Mouse (Mus musculus) liver, postnatal 0 days (tissue): Measurements from ENCODE around the gene Capns1. TPM values are rescaled to one million over a fixed set of nuclear protein-coding genes. Genes with fewer than 3 reads are reported as not detected.
A peak's percentile ranks its signal among the peaks of the same experiment; 100 is the strongest.

Experiments
- ATAC-seq: fragments of 200-750 bp; cut with Nextera tagmentation; 2 replicates; pipeline ENCODE4 v1.8.0; 2017; ENCODE audit warnings: mild to moderate bottlenecking, moderate library complexity
- DNase-seq: peaks from one replicate; pipeline ENCODE4 v3.0.0-alpha.2; 2016
- H3K27ac ChIP-seq: fragments of 300-500 bp; sonication (generic); 2 replicates; pipeline ENCODE4 v1.5.1; 2014; ENCODE audit warnings: antibody characterized with exemption, moderate library complexity, mild to moderate bottlenecking, low read depth
- H3K27me3 ChIP-seq: fragments of 300-500 bp; sonication (generic); 2 replicates; pipeline ENCODE4 v1.6.1; 2014; ENCODE audit warnings: low read length, control low read depth, mixed read lengths; ENCODE audit not compliant: insufficient read depth
- H3K36me3 ChIP-seq: fragments of 300-500 bp; sonication (generic); replicated peaks from 2 replicates; pipeline ENCODE4 v1.6.1; 2014; ENCODE audit warnings: mild to moderate bottlenecking, control low read depth, low read length, moderate library complexity, mixed read lengths; ENCODE audit not compliant: insufficient read depth
- H3K4me1 ChIP-seq: fragments of 300-500 bp; sonication (generic); 2 replicates; pipeline ENCODE4 v1.6.1; 2014; ENCODE audit warnings: antibody characterized with exemption, mild to moderate bottlenecking, control low read depth; ENCODE audit not compliant: insufficient read depth
- H3K4me2 ChIP-seq: fragments of 300-500 bp; sonication (generic); 2 replicates; pipeline ENCODE4 v1.6.1; 2014; ENCODE audit warnings: low read depth, mild to moderate bottlenecking, low read length, moderate library complexity, mixed read lengths
- H3K4me3 ChIP-seq: fragments of 300-500 bp; sonication (generic); 2 replicates; pipeline ENCODE4 v1.5.1; 2014; ENCODE audit warnings: low read depth, low read length
- H3K9ac ChIP-seq: fragments of 300-500 bp; sonication (generic); replicated peaks from 2 replicates; pipeline ENCODE4 v1.6.1; 2014; ENCODE audit warnings: mild to moderate bottlenecking, moderate library complexity
- H3K9me3 ChIP-seq: fragments of 300-500 bp; sonication (generic); 2 replicates; pipeline ENCODE4 v1.6.1; 2016; ENCODE audit warnings: mild to moderate bottlenecking, control low read depth, low read length, mixed read lengths
- CTCF ChIP-seq: sonication (generic); IDR thresholded peaks from 2 replicates; pipeline ENCODE4 v1.5.1; 2016; ENCODE audit warnings: antibody characterized with exemption, low read depth
- EP300 ChIP-seq: IDR thresholded peaks from 2 replicates; pipeline ENCODE4 v1.6.1; 2016; ENCODE audit warnings: antibody characterized with exemption, low read depth, mild to moderate bottlenecking
- WGBS: fragments of 180-500 bp; shearing (Covaris S2); extraction: QIAGEN DNeasy Blood & Tissue Kit; methylation state at CpG from one replicate; pipeline ENCODE4 v1.1.7; 2014; ENCODE audit not compliant: insufficient replicate concordance; 5-methylcytosine and 5-hydroxymethylcytosine counted together
- polyA plus RNA-seq: library from polyadenylated mRNA; unstranded; fragments of >200 nt; fragmentation: Nextera tagmentation; extraction: Ambion mirVana; gene quantifications from 2 replicates; pipeline ENCODE4 v1.2.1, GENCODE M21; 2015

Gene Capns1
- polyA plus RNA-seq, 1 experiment from 2014 or later = 30.2 TPM

DNA sequence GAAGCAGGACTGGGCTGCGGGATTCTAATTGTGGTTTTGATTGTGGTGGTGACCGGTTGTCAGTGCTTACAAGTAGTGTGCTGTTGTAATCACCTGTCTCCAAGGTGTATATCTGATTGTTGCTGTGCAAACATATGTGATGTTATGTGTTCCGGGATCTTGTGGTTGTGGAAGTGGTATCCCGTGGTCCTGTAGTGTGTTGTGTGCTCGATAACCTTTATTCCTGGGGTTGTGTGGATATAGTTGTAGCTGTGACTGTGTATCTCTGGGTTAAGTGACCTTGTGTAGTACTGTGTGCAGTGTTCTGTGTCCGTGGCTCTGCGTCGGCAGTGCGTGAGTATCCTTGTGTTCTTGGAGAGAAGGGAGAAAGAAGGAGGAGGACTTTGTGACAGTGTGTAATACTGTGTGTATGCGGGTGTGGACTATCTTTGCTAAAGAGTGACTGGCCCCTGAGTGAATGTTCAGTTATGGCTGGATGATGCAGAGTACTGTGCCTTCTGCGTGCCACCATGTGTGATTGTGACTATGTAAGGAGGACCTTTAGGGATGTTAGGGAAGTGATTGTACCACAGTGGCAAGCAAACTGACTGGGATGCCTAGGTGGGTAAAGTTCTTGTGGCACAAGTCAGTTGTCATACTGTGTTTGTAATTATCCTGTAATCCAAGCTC, 28.2 kb downstream of the Capns1 start:
- no peaks in the 10 kb centered on the region for H3K27me3 ChIP-seq
- peak overlapping the region; percentile 80 for H3K4me2 ChIP-seq
- peak overlapping the region; percentile 75 for H3K4me3 ChIP-seq
- WGBS = 17% methylated on average over 11 of the region's 11 CpGs
- H3K9me3 ChIP-seq = no peaks in the 10 kb centered on the region
- H3K36me3 ChIP-seq = peaks cover 5% of the 10 kb centered on the region; the same call in 1 of the 2 replicates
- peak; percentile 3 for ATAC-seq
- TF ChIP-seq EP300 (no peak), CTCF (no peak)
- no peak for DNase-seq
- H3K9ac ChIP-seq = peak overlapping the region; percentile 82
- peaks cover 16% of the 10 kb centered on the region for H3K4me1 ChIP-seq
- peak overlapping the region; percentile 89; the same call in 1 of the 2 replicates for H3K27ac ChIP-seq

DNA sequence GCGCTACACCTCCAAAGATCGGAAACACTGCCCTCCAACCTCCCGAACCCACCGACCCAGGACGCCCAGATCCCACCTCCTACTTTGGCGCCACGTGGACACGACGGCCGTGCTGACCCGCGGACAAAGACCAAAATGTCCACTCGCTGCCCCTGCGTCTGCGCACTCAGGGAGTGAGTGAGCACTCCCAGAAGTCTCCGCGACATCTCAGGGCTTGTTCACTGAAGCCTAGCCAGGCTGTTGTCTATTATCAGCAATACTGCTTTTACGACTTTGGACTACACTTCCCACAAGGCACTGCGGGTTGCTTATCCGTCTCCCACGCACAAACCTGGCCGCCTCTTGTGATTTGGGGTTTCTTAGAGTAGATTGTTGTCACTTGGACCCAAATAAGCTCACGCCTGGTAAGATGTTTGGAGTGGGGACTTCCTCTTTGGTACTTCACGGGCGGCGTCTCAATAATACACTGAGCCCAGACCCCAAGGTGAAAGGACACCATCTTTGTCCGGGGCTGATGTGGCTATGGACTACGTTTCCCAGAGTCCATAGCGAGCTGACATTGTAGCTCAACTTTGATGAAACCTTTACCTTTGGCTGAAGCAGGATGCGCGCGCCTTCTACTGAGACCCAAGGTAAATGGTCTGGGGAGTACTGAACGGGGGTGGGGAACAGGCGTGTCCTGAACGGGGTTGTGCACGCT, 28.9 kb downstream of the Capns1 start, which contains the start of gene Zfp146:
Zfp146 (minus strand) TSS at position 168 of the 700 bp plus-strand sequence.
- H3K27me3 ChIP-seq = no peaks in the 10 kb centered on the region
- H3K4me3 ChIP-seq = peak within 1 kb of the TSS; percentile 75
- peaks cover 5% of the 10 kb centered on the region for H3K36me3 ChIP-seq
- peak within 1 kb of the TSS; percentile 89 for H3K27ac ChIP-seq
- DNase-seq (peak; percentile 90), ATAC-seq (peak; percentile 98)
- 0 out of 2 replicates have a peak, but pooled peaks cover 3% of the 10 kb centered on the region for H3K9me3 ChIP-seq
- under 1% methylated on average over 36 of the region's 36 CpGs for WGBS
- H3K9ac ChIP-seq = peak within 1 kb of the TSS; percentile 82
- peaks cover 16% of the 10 kb centered on the region for H3K4me1 ChIP-seq
- H3K4me2 ChIP-seq = peak within 1 kb of the TSS; percentile 80
- 0 out of 2 replicates have a peak, but pooled peaks have one; percentile 9 for TF ChIP-seq EP300
- TF ChIP-seq CTCF = no peak

DNA sequence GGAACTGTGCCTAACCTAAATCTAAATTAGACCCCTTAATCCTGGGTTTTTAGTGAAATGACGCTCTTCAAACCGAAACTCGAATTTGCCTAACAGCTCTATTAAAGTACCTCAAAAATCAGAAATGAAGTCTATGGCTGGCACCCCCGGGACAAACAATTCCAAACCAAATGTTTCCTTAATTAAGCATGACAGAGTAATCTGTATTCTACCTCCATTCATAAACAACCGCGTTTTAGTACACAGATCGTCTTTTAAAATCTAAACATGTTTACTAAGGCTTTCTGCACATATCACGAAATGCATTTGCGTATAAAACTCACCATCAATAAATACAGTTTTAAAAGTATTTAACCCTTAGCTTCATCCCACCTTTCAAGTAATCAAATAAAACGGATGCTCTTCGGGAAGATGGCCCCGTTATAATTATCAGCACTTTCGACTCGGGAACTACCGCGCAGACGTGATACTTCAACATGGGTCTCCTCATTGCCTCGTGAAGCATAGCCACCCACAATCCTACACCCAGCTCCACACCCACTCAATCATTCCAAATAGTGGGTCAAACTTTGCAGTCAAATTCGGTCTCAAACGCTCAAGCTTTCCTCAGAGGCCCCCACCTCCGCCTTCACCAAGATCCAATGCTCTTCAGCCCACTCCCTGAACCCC, 29.6 kb downstream of the Capns1 start:
- DNase-seq = no peak
- Histone ChIP-seq H3K4me3 (peak overlapping the region; percentile 75), H3K9ac (peak overlapping the region; percentile 82), H3K4me1 (peaks cover 16% of the 10 kb centered on the region), H3K27me3 (no peaks in the 10 kb centered on the region), H3K9me3 (0 out of 2 replicates have a peak, but pooled peaks cover 3% of the 10 kb centered on the region), H3K36me3 (peaks cover 6% of the 10 kb centered on the region), H3K4me2 (peak overlapping the region; percentile 80), H3K27ac (peak overlapping the region; percentile 89)
- WGBS = 3% methylated on average over 21 of the region's 21 CpGs
- TF ChIP-seq CTCF = no peak
- ATAC-seq = peak; percentile 29

DNA sequence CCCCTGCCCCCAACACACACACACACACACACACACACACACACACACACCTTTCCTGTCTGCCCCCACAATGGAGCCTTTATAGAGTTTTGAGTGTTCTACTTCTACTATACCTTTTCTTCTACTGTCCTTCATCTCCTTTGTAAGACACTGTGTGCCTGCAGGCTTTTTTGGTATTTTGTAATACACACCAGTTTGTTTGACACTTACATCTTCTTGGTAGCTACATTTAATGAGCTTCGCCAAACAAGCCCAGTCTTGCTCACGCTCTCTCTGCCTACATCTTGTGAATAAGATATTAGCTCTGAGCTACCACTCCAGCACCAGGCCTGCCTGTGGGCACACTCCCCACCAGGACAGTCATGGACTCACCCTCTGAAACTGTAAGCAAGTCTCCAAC, 33.9 kb downstream of the Capns1 start:
- H3K36me3 ChIP-seq = peaks cover 46% of the 10 kb centered on the region
- no peak overlapping the region for H3K4me2 ChIP-seq
- TF ChIP-seq CTCF = no peak
- TF ChIP-seq EP300 = no peak
- ATAC-seq (no peak), DNase-seq (no peak)
- H3K9ac ChIP-seq = no peak overlapping the region
- H3K9me3 ChIP-seq = peaks cover 33% of the 10 kb centered on the region
- H3K27ac ChIP-seq = no peak overlapping the region
- 92% methylated on average over 2 of the region's 2 CpGs for WGBS
- H3K4me1 ChIP-seq = peaks cover 10% of the 10 kb centered on the region
- no peaks in the 10 kb centered on the region for H3K27me3 ChIP-seq
- no peak overlapping the region for H3K4me3 ChIP-seq

DNA sequence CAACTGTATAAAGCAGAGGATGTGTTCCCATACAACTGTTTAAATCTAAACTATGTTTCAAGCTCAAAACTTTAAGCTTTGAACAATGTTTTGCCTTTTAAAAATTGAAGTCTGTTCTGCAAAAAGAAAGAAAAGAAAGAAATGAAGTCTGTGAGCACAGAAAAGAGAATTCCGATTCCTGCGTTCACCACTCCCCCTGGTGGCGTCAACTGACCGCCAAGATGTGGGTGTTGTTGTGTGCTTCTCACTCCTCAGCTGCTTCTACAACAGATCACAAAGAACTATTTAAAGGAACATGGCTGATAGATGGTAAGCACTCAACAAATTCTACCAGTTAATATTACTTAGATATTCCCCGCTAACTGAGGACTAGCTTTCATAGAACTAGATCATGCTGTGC, 35.5 kb downstream of the Capns1 start:
- no peak for DNase-seq
- TF ChIP-seq CTCF = no peak
- TF ChIP-seq EP300 = no peak
- H3K4me2 ChIP-seq = no peak overlapping the region
- peaks cover 34% of the 10 kb centered on the region for H3K9me3 ChIP-seq
- peaks cover 6% of the 10 kb centered on the region for H3K4me1 ChIP-seq
- 93% methylated on average over 5 of the region's 5 CpGs for WGBS
- no peak overlapping the region for H3K9ac ChIP-seq
- ATAC-seq = no peak
- H3K27ac ChIP-seq = no peak overlapping the region
- H3K36me3 ChIP-seq = peaks cover 60% of the 10 kb centered on the region
- no peaks in the 10 kb centered on the region for H3K27me3 ChIP-seq
- H3K4me3 ChIP-seq = no peak overlapping the region

DNA sequence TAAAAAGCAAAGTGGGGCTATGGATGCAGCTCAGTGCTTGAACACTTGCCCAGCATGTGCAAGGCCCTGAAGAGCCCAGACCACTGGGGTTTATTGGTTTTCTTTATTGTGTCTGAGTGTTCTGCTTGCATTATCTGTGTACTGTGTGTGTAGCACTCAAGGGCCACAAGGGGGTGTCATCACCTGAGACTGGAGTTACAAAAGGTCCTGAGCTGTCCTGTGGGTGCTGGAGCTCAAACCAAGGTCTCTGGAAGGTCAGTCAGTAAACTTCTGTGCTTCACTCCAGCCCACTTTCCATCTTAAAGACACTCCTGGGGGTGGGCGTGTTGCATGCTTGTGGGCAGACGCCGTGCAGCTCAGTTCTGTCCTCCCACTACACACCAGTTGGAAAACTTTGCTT, 43.1 kb downstream of the Capns1 start:
- H3K4me3 ChIP-seq = no peak overlapping the region
- H3K4me2 ChIP-seq = no peak overlapping the region
- WGBS = 83% methylated on average over 3 of the region's 3 CpGs
- DNase-seq = no peak
- H3K4me1 ChIP-seq = no peaks in the 10 kb centered on the region
- no peak overlapping the region for H3K27ac ChIP-seq
- H3K9me3 ChIP-seq = peaks cover 49% of the 10 kb centered on the region
- H3K9ac ChIP-seq = no peak overlapping the region
- no peaks in the 10 kb centered on the region for H3K27me3 ChIP-seq
- ATAC-seq = no peak
- TF ChIP-seq CTCF = no peak
- no peak for TF ChIP-seq EP300
- peaks cover 33% of the 10 kb centered on the region for H3K36me3 ChIP-seq
